Mouse (Mus musculus) thymus, adult 18-20 months (tissue): ENCODE measurements around the gene Psma4.

ENCODE experiments used
- DNase-seq, 2 experiments: peaks; one replicate each; pipeline ENCODE4 v3.0.0; 2022; ENCODE audit warnings: mixed read lengths in 2 of 2

The Psma4 gene

DNA sequence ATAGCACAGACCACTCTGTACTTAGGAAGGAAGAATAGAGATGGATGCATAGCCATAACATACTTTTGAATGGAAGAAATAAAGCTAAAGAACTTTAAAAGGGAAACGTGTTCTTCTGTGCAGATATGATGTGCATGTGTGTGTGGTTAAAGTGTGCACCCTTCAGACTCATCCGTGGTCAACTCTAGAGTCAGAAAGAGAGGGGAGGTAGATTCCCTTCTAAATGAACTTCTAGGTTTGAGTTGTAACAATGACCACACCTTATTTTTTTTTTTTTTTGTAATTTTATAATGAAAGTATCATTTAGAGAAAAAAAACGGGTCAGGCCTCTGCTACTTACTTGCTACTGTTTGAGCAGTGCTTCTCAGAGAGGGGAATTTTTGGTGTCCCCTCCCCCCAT is 39.8 kb downstream of the Psma4 start:
- no peak for DNase-seq

DNA sequence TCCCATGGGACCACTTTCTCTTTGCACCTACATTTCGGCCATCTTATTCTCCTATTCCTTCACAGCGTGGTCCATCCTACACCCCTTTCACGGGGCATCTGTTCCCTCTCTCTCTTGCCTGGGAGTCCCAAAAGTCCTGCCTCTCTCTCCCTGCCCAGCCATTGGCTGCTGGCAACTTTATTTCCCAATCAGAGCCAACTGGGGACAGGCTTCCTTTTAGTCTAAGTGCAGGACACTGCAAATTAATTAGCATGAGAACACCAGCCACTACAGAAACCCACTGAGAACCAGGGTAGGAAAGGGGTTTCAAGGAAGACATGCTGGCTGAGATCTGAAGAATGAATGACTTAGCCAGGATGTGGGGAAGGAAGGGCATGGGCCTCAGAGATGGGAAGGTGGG is 43.8 kb downstream of the Psma4 start:
- DNase-seq = no peak

DNA sequence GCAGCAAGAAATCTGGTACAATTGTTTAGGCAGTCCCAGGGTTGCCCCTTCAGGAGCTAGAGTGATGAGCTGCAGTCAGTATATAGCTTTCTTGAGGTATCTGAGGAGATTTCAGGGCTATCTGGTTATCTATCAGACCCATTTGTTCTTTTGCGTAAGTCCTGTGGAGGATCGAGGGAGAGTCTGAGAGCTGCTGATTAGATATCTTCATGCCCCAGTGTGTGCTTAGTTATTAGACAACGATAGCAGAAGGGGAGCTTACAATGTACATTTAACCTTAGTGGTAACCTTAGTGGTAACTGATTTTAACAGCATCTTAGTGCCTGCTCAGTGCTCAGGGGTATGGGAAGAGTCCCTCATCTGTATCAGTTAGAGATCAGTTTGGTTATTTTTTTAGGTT is 45.1 kb downstream of the Psma4 start:
- DNase-seq = no peak

GRCm38 (mm10) chr9:55003609-55004008 is 53.0 kb downstream of the Psma4 start:
- no peak for DNase-seq
